Mouse (Mus musculus): ENCODE results near the gene Rspo3. TPM values are rescaled to one million over a fixed set of nuclear protein-coding genes. Genes with fewer than 3 reads are reported as not detected.

Gene Rspo3
- 10 to 100 TPM; 11.8 TPM for total RNA-seq (2021)

- peak; percentile 32 to 42 for DNase-seq (ENCODE audit: extremely low spot score in 1 of 2, low spot score in 1 of 2)
Observed at GRCm38 (mm10) chr10:29535546-29536260, at the start of gene Rspo3. Gene Rspo3, minus strand, starts transcription at chr10:29535867.

- DNase-seq (ENCODE audit: extremely low spot score in 1 of 2, low spot score in 1 of 2): no peak
Observed at GRCm38 (mm10) chr10:29581940-29582339, 46.3 kb upstream of the Rspo3 start.

- DNase-seq (ENCODE audit: extremely low spot score in 1 of 2, low spot score in 1 of 2): no peak
Observed at GRCm38 (mm10) chr10:29581476-29581875, 45.8 kb upstream of the Rspo3 start.

- no peak for DNase-seq (ENCODE audit: extremely low spot score in 1 of 2, low spot score in 1 of 2)
Observed at GRCm38 (mm10) chr10:29555983-29556382, 20.3 kb upstream of the Rspo3 start.

GRCm38 (mm10) chr10:29554365-29554764, 18.7 kb upstream of the Rspo3 start:
- DNase-seq (ENCODE audit: extremely low spot score in 1 of 2, low spot score in 1 of 2): no peak

- no peak for DNase-seq (ENCODE audit: extremely low spot score in 1 of 2, low spot score in 1 of 2)
Observed at GRCm38 (mm10) chr10:29542982-29543381, 7.3 kb upstream of the Rspo3 start.

- no peak for DNase-seq (ENCODE audit: extremely low spot score in 1 of 2, low spot score in 1 of 2)
Observed at GRCm38 (mm10) chr10:29539516-29539915, 3.8 kb upstream of the Rspo3 start.

- DNase-seq (ENCODE audit: extremely low spot score in 1 of 2, low spot score in 1 of 2): no peak
Observed at GRCm38 (mm10) chr10:29538791-29539190, 3.1 kb upstream of the Rspo3 start.

- no peak for DNase-seq (ENCODE audit: extremely low spot score in 1 of 2, low spot score in 1 of 2)
Observed at GRCm38 (mm10) chr10:29534830-29535227, 838 bp downstream of the Rspo3 start.

- DNase-seq (ENCODE audit: extremely low spot score in 1 of 2, low spot score in 1 of 2): peak; percentile 37 to 38
Observed at GRCm38 (mm10) chr10:29533846-29534829, 1.5 kb downstream of the Rspo3 start.

- peak; percentile 61 to 84 for DNase-seq (ENCODE audit: extremely low spot score in 1 of 2, low spot score in 1 of 2)
Observed at GRCm38 (mm10) chr10:29532821-29533715, 2.6 kb downstream of the Rspo3 start.

GRCm38 (mm10) chr10:29513563-29513962, 22.1 kb downstream of the Rspo3 start:
- no peak for DNase-seq (ENCODE audit: extremely low spot score in 1 of 2, low spot score in 1 of 2)

GRCm38 (mm10) chr10:29508167-29508566, 27.5 kb downstream of the Rspo3 start:
- no peak for DNase-seq (ENCODE audit: extremely low spot score in 1 of 2, low spot score in 1 of 2)

- DNase-seq (ENCODE audit: extremely low spot score in 1 of 2, low spot score in 1 of 2): no peak
Observed at GRCm38 (mm10) chr10:29497205-29497822, 38.4 kb downstream of the Rspo3 start.

- no peak for DNase-seq (ENCODE audit: extremely low spot score in 1 of 2, low spot score in 1 of 2)
Observed at GRCm38 (mm10) chr10:29493996-29494395, 41.7 kb downstream of the Rspo3 start.

- no peak for DNase-seq (ENCODE audit: extremely low spot score in 1 of 2, low spot score in 1 of 2)
Observed at GRCm38 (mm10) chr10:29480945-29481344, 54.7 kb downstream of the Rspo3 start.

GRCm38 (mm10) chr10:29479401-29479800, 56.3 kb downstream of the Rspo3 start:
- DNase-seq (ENCODE audit: extremely low spot score in 1 of 2, low spot score in 1 of 2): no peak

- DNase-seq (ENCODE audit: extremely low spot score in 1 of 2, low spot score in 1 of 2): no peak
Observed at GRCm38 (mm10) chr10:29470454-29470853, 65.2 kb downstream of the Rspo3 start.

- DNase-seq (ENCODE audit: extremely low spot score in 1 of 2, low spot score in 1 of 2): no peak
Observed at GRCm38 (mm10) chr10:29460100-29460499, 75.6 kb downstream of the Rspo3 start.

GRCm38 (mm10) chr10:29459632-29460031, 76.0 kb downstream of the Rspo3 start:
- DNase-seq (ENCODE audit: extremely low spot score in 1 of 2, low spot score in 1 of 2): no peak

Measured in layer of hippocampus, postnatal 25 days (tissue).